Mouse (Mus musculus) kidney, adult 10 weeks (tissue): Measurements from ENCODE around the gene Pex6. TPM values are rescaled to one million over a fixed set of nuclear protein-coding genes. Genes with fewer than 3 reads are reported as not detected.

Experiments
- polyA plus RNA-seq: library from polyadenylated mRNA; stranded (reverse); fragments of 350-450 nt; fragmentation: Illumina TruSeq; extraction: RNeasy Lipid Tissue Mini Kit (QIAGEN cat#74804); gene quantifications from one replicate; pipeline ENCODE4 v1.2.3, GENCODE M21; 2014; ENCODE audit warnings: low read depth, low replicate concordance

The Pex6 gene
- polyA plus RNA-seq: 0.81 TPM

GRCm38 (mm10) chr17:46710959-46711597, at the start of gene Pex6:
Gene Pex6 (plus strand): TSS chr17:46711463.

GRCm38 (mm10) chr17:46673850-46674529, 37.3 kb upstream of the Pex6 start, which contains the start of gene Rrp36:
Gene Rrp36 (minus strand): TSS chr17:46674352.

DNA sequence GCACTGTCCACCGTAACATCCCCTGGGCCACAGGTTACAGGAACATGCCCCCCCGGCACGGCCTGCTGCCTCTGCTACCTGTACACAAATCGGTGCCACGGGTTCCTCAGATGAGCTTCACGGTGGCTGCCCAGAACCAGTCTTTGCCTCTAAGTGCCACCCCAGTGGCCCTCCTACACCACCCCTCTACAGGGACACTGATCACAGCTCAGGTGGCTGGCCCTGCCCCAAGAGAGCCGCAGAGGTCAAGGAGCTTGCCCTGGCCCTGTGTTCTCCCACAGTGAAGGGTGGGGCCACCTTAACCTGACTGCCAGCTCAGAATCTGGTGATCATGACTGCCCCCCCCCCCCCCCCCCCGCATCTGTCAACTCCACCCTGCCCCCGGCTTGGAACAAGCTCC, 32.8 kb upstream of the Pex6 start, which contains the start of gene Mea1:
Mea1 (plus strand) TSS at position 378 of the 400 bp plus-strand sequence.

DNA sequence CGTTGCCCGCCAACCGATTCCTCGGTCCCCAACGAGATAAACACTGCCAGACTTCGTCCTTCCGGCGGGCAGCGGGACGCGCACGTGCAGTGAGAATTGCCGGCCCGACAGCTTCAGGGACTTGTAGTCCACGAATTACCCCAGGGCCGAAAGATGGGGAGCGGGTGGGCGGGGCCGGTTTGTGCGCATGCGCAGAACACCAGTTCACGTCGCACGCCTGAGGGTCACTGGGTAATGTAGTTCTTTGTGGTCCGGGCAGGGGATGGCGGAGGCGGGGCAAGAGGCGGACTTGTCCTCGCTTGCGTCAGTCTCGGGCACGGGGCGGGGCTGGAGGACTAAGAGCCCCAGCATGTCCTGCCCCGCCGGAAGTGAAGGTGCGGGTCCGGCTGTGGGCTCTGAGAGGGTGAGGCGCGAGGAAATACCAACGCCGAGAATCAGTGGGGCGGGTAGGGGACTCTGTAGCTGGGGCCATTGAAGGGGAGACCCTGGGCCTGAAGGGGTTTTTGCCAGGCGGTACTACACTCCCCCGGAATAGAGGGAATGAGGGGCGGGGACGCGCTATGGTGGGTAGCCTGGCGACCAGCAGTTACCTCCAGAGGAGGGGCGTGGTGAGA, 30.4 kb upstream of the Pex6 start, which contains the start of gene Klhdc3:
Klhdc3 (minus strand) TSS at position 155 of the 614 bp plus-strand sequence.

GRCm38 (mm10) chr17:46704887-46705835, 6.1 kb upstream of the Pex6 start, which contains the start of gene Ppp2r5d:
Gene Ppp2r5d (minus strand): TSS chr17:46705111.

GRCm38 (mm10) chr17:46728904-46729318, 17.6 kb downstream of the Pex6 start, which contains the start of gene Gnmt:
Gene Gnmt (minus strand): TSS chr17:46729168.

DNA sequence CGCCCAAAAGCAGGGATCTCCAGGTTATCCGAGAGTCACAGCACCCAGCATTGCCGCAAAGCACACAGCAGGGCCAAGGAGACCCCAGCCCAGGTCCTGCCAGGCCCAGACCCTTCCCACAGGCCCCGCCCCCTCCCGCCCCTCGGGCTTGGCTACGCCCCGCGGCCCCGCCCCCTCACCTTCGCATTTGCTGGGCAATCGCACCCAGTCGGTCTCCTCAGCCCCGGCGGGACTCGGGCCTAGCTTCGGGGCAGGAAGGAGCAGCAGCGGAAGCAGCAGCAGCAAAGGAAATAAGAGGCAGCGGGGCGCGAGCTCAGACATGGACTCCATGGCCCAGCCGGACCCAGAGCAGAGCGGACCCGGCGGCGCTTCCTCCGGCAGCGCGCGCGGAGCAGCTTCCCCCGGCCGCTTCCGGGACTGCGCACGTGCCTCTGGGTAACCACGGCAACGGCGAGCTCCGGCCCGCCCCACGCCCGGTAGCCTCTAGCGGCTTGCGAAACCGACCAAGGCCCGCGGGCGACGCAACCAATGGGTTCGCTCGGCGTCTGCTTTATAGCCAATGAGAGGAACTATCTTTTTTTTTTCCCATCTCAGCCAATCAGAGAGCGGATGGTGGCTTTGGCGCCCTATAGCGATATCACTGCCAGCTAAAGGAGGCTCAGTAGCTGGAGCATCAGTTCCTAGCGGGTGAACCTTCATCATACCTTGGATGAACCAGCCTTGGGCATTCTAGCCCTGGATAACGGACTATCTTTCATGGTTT, 40.7 kb downstream of the Pex6 start, which contains the start of gene Cnpy3:
Cnpy3 (minus strand) TSS at position 421 of the 763 bp plus-strand sequence.

GRCm38 (mm10) chr17:46763544-46763943, 52.3 kb downstream of the Pex6 start, which contains the start of gene Ptcra:
Gene Ptcra (minus strand): TSS chr17:46763712.

GRCm38 (mm10) chr17:46772404-46773277, 61.4 kb downstream of the Pex6 start, which contains the start of gene 2310039H08Rik:
Gene 2310039H08Rik (plus strand): TSS chr17:46772635.

Other genes with a start within 250 kb of the Pex6 start
- gene Ttbk1, start 223.8 kb upstream of the Pex6 start, polyA plus RNA-seq: 0.20 TPM
- 7.3 TPM for gene Dnph1, start 214.8 kb upstream of the Pex6 start, polyA plus RNA-seq
- 3.1 TPM for gene Cul9, start 165.1 kb upstream of the Pex6 start, polyA plus RNA-seq
- gene Srf, start 155.3 kb upstream of the Pex6 start, polyA plus RNA-seq: not detected
- 0.16 TPM for gene Ptk7, start 82.0 kb upstream of the Pex6 start, polyA plus RNA-seq
- 0.36 TPM for gene Klc4, start 65.4 kb upstream of the Pex6 start, polyA plus RNA-seq
- 2.3 TPM for gene Mrpl2, start 65.2 kb upstream of the Pex6 start, polyA plus RNA-seq
- 0.12 TPM for gene Cul7, start 61.1 kb upstream of the Pex6 start, polyA plus RNA-seq
- 2.3 TPM for gene Rrp36, start 37.1 kb upstream of the Pex6 start, polyA plus RNA-seq
- gene Mea1, start 32.7 kb upstream of the Pex6 start, polyA plus RNA-seq: 5.7 TPM
- gene Klhdc3, start 30.5 kb upstream of the Pex6 start, polyA plus RNA-seq: 3.4 TPM
- 6.3 TPM for gene Ppp2r5d, start 6.4 kb upstream of the Pex6 start, polyA plus RNA-seq
- 0.44 TPM for gene Gnmt, start 17.7 kb downstream of the Pex6 start, polyA plus RNA-seq
- gene Cnpy3, start 40.8 kb downstream of the Pex6 start, polyA plus RNA-seq: 0.65 TPM
- gene Ptcra, start 52.2 kb downstream of the Pex6 start, polyA plus RNA-seq: not detected
- 22.1 TPM for gene 2310039H08Rik, start 61.2 kb downstream of the Pex6 start, polyA plus RNA-seq
- 37.9 TPM for gene Rpl7l1, start 71.2 kb downstream of the Pex6 start, polyA plus RNA-seq
- gene Bicral, start 147.0 kb downstream of the Pex6 start, polyA plus RNA-seq: 10.0 TPM
- gene Tbcc, start 179.2 kb downstream of the Pex6 start, polyA plus RNA-seq: 1.2 TPM
- not detected for gene Prph2, start 199.0 kb downstream of the Pex6 start, polyA plus RNA-seq